Mouse (Mus musculus) liver, postnatal 0 days (tissue): ENCODE results near the gene Mga. TPM values are rescaled to one million over a fixed set of nuclear protein-coding genes. Genes with fewer than 3 reads are reported as not detected.

ENCODE experiments used
- ATAC-seq: fragments of 200-750 bp; cut with Nextera tagmentation; 2 replicates; pipeline ENCODE4 v1.8.0; 2017; ENCODE audit warnings: mild to moderate bottlenecking, moderate library complexity
- DNase-seq: peaks from one replicate; pipeline ENCODE4 v3.0.0-alpha.2; 2016
- H3K27ac ChIP-seq: fragments of 300-500 bp; sonication (generic); 2 replicates; pipeline ENCODE4 v1.5.1; 2014; ENCODE audit warnings: antibody characterized with exemption, moderate library complexity, mild to moderate bottlenecking, low read depth
- H3K27me3 ChIP-seq: fragments of 300-500 bp; sonication (generic); 2 replicates; pipeline ENCODE4 v1.6.1; 2014; ENCODE audit warnings: low read length, control low read depth, mixed read lengths; ENCODE audit not compliant: insufficient read depth
- H3K36me3 ChIP-seq: fragments of 300-500 bp; sonication (generic); replicated peaks from 2 replicates; pipeline ENCODE4 v1.6.1; 2014; ENCODE audit warnings: mild to moderate bottlenecking, control low read depth, low read length, moderate library complexity, mixed read lengths; ENCODE audit not compliant: insufficient read depth
- H3K4me1 ChIP-seq: fragments of 300-500 bp; sonication (generic); 2 replicates; pipeline ENCODE4 v1.6.1; 2014; ENCODE audit warnings: antibody characterized with exemption, mild to moderate bottlenecking, control low read depth; ENCODE audit not compliant: insufficient read depth
- H3K4me2 ChIP-seq: fragments of 300-500 bp; sonication (generic); 2 replicates; pipeline ENCODE4 v1.6.1; 2014; ENCODE audit warnings: low read depth, mild to moderate bottlenecking, low read length, moderate library complexity, mixed read lengths
- H3K4me3 ChIP-seq: fragments of 300-500 bp; sonication (generic); 2 replicates; pipeline ENCODE4 v1.5.1; 2014; ENCODE audit warnings: low read depth, low read length
- H3K9ac ChIP-seq: fragments of 300-500 bp; sonication (generic); replicated peaks from 2 replicates; pipeline ENCODE4 v1.6.1; 2014; ENCODE audit warnings: mild to moderate bottlenecking, moderate library complexity
- H3K9me3 ChIP-seq: fragments of 300-500 bp; sonication (generic); 2 replicates; pipeline ENCODE4 v1.6.1; 2016; ENCODE audit warnings: mild to moderate bottlenecking, control low read depth, low read length, mixed read lengths
- CTCF ChIP-seq: sonication (generic); IDR thresholded peaks from 2 replicates; pipeline ENCODE4 v1.5.1; 2016; ENCODE audit warnings: antibody characterized with exemption, low read depth
- EP300 ChIP-seq: IDR thresholded peaks from 2 replicates; pipeline ENCODE4 v1.6.1; 2016; ENCODE audit warnings: antibody characterized with exemption, low read depth, mild to moderate bottlenecking
- WGBS: fragments of 180-500 bp; shearing (Covaris S2); extraction: QIAGEN DNeasy Blood & Tissue Kit; methylation state at CpG from one replicate; pipeline ENCODE4 v1.1.7; 2014; ENCODE audit not compliant: insufficient replicate concordance; 5-methylcytosine and 5-hydroxymethylcytosine counted together
- microRNA-seq: library from miRNA; unstranded; fragments of <30 nt; microRNA quantifications from one replicate; pipeline ENCODE4, GENCODE M21; 2016
- polyA plus RNA-seq: library from polyadenylated mRNA; unstranded; fragments of >200 nt; fragmentation: Nextera tagmentation; extraction: Ambion mirVana; gene quantifications from 2 replicates; pipeline ENCODE4 v1.2.1, GENCODE M21; 2015

Gene Mga
- polyA plus RNA-seq, 1 experiment from 2014 or later = 4.6 TPM

GRCm38 (mm10) chr2:120012924-120013323, 115.9 kb downstream of the Mga start:
- DNase-seq (no peak), ATAC-seq (no peak)
- H3K4me1 ChIP-seq = peaks cover 3% of the 10 kb centered on the region; the same call in 1 of the 2 replicates
- WGBS = 70% methylated on average over 13 of the region's 13 CpGs
- H3K9ac ChIP-seq = no peak overlapping the region
- H3K9me3 ChIP-seq = no peaks in the 10 kb centered on the region
- no peak overlapping the region for H3K4me3 ChIP-seq
- no peak overlapping the region for H3K4me2 ChIP-seq
- no peaks in the 10 kb centered on the region for H3K27me3 ChIP-seq
- H3K36me3 ChIP-seq = peaks cover 7% of the 10 kb centered on the region; the same call in 1 of the 2 replicates
- TF ChIP-seq EP300 = no peak
- no peak for TF ChIP-seq CTCF
- no peak overlapping the region for H3K27ac ChIP-seq

GRCm38 (mm10) chr2:120013831-120014486, 116.9 kb downstream of the Mga start:
- Histone ChIP-seq H3K27me3 (no peaks in the 10 kb centered on the region), H3K9ac (no peak overlapping the region), H3K36me3 (peaks cover 7% of the 10 kb centered on the region; the same call in 1 of the 2 replicates), H3K4me2 (no peak overlapping the region), H3K4me3 (no peak overlapping the region), H3K27ac (no peak overlapping the region), H3K4me1 (no peaks in the 10 kb centered on the region), H3K9me3 (no peaks in the 10 kb centered on the region)
- TF ChIP-seq CTCF = no peak
- TF ChIP-seq EP300 = no peak
- no peak for ATAC-seq
- DNase-seq = no peak
- 89% methylated on average over 2 of the region's 2 CpGs for WGBS

- 60% methylated on average over 4 of the region's 4 CpGs for WGBS
- Histone ChIP-seq H3K4me1 (no peaks in the 10 kb centered on the region), H3K9ac (no peak overlapping the region), H3K27me3 (no peaks in the 10 kb centered on the region), H3K9me3 (no peaks in the 10 kb centered on the region), H3K27ac (no peak overlapping the region), H3K4me2 (0 out of 2 replicates have a peak overlapping the region, but pooled peaks have one; percentile 9), H3K36me3 (peaks cover 7% of the 10 kb centered on the region; the same call in 1 of the 2 replicates), H3K4me3 (no peak overlapping the region)
- TF ChIP-seq CTCF = no peak
- TF ChIP-seq EP300 = no peak
- no peak for DNase-seq
- no peak for ATAC-seq
These were observed 118.9 kb downstream of the Mga start for GRCm38 (mm10) chr2:120015882-120016281.

- H3K27me3 ChIP-seq = no peaks in the 10 kb centered on the region
- no peak overlapping the region for H3K9ac ChIP-seq
- 90% methylated on average over 12 of the region's 12 CpGs for WGBS
- H3K4me3 ChIP-seq = no peak overlapping the region
- no peak overlapping the region for H3K27ac ChIP-seq
- no peak overlapping the region for H3K4me2 ChIP-seq
- no peak for TF ChIP-seq CTCF
- TF ChIP-seq EP300 = no peak
- no peaks in the 10 kb centered on the region for H3K4me1 ChIP-seq
- ATAC-seq (no peak), DNase-seq (no peak)
- peaks cover 19% of the 10 kb centered on the region for H3K36me3 ChIP-seq
- H3K9me3 ChIP-seq = no peaks in the 10 kb centered on the region
These were observed 120.6 kb downstream of the Mga start for GRCm38 (mm10) chr2:120017599-120017998.

Small RNA genes within 50 kb of the gene (microRNA-seq; reads per million reads assigned to microRNA genes)
- not detected for gene Mir7665

Other genes starting within 250 kb of the Mga start
- 26.7 and 27.2 TPM in 2 replicates for gene Ndufaf1, start 234.4 kb upstream of the Mga start, polyA plus RNA-seq
- gene Rtf1, start 222.2 kb upstream of the Mga start, polyA plus RNA-seq = 17.0 and 19.3 TPM in 2 replicates
- 2.7 and 3.6 TPM in 2 replicates for gene Itpka, start 154.9 kb upstream of the Mga start, polyA plus RNA-seq
- 0.13 and 0.16 TPM in 2 replicates for gene Ltk, start 136.8 kb upstream of the Mga start, polyA plus RNA-seq
- gene Rpap1, start 109.7 kb upstream of the Mga start, polyA plus RNA-seq = 3.7 and 3.9 TPM in 2 replicates
- 0.26 and 0.30 TPM in 2 replicates for gene Tyro3, start 99.5 kb upstream of the Mga start, polyA plus RNA-seq
- 0.22 and 0.27 TPM in 2 replicates for gene Mapkbp1, start 75.5 kb downstream of the Mga start, polyA plus RNA-seq
- gene Jmjd7, start 130.3 kb downstream of the Mga start, polyA plus RNA-seq = 4.0 and 4.8 TPM in 2 replicates
- gene Gm28042, start 130.3 kb downstream of the Mga start, polyA plus RNA-seq = 0.13 and 0.38 TPM in 2 replicates
- gene Pla2g4b, start 136.2 kb downstream of the Mga start, polyA plus RNA-seq = 0.12 and 0.15 TPM in 2 replicates